Mouse (Mus musculus) MEL (cell line): ENCODE measurements around the gene Sema5a.

Experiments
- CTCF ChIP-seq, 3 experiments: IDR thresholded peaks in 2 of 3; conservative IDR thresholded peaks in 1 of 3; 2 replicates each; pipeline ENCODE4 v1.5.1; 2011 to 2012; ENCODE audit warnings: low read length in 3 of 3, low read depth in 2 of 3, mild to moderate bottlenecking in 2 of 3, improper control_type of control experiment in 1 of 3, inconsistent platforms in 1 of 3, mixed read lengths in 1 of 3, moderate library complexity in 1 of 3; ENCODE audit not compliant: control insufficient read depth in 1 of 3, insufficient read depth in 1 of 3, poor library complexity in 1 of 3, severe bottlenecking in 1 of 3
- ELF1 ChIP-seq: IDR thresholded peaks from 2 replicates; pipeline ENCODE4 v1.6.1; 2014; ENCODE audit warnings: low read depth, mild to moderate bottlenecking, inconsistent platforms, low read length, improper control_type of control experiment, moderate library complexity
- EP300 ChIP-seq, 2 experiments: IDR thresholded peaks; 2 replicates each; pipeline ENCODE4 v1.6.1; 2011; ENCODE audit warnings: improper control_type of control experiment in 2 of 2, low read length in 2 of 2, low read depth in 1 of 2, mild to moderate bottlenecking in 1 of 2
- HCFC1 ChIP-seq: IDR thresholded peaks from 2 replicates; pipeline ENCODE4 v1.6.1; 2012; ENCODE audit warnings: low read depth, mild to moderate bottlenecking, inconsistent platforms, low read length, improper control_type of control experiment, moderate library complexity
- JUND ChIP-seq: IDR thresholded peaks from 2 replicates; pipeline ENCODE4 v1.6.1; 2011; ENCODE audit warnings: low read depth, mild to moderate bottlenecking, improper control_type of control experiment, low read length
- MAFK ChIP-seq: IDR thresholded peaks from 2 replicates; pipeline ENCODE4 v1.6.1; 2011; ENCODE audit warnings: low read depth, mild to moderate bottlenecking, low read length, improper control_type of control experiment, borderline replicate concordance
- MEF2A ChIP-seq: IDR thresholded peaks from 2 replicates; pipeline ENCODE4 v1.6.1; 2014; ENCODE audit warnings: low read depth, mild to moderate bottlenecking, inconsistent platforms, low read length, improper control_type of control experiment; ENCODE audit not compliant: poor library complexity, insufficient replicate concordance, severe bottlenecking; ENCODE audit errors: extremely low read depth
- NELFE ChIP-seq: IDR thresholded peaks from 2 replicates; pipeline ENCODE4 v1.6.1; 2011; ENCODE audit warnings: low read depth, low read length, improper control_type of control experiment
- NRF1 ChIP-seq: IDR thresholded peaks from 2 replicates; pipeline ENCODE4 v1.6.1; 2014; ENCODE audit warnings: low read depth, mild to moderate bottlenecking, inconsistent platforms, low read length, improper control_type of control experiment, moderate library complexity; ENCODE audit not compliant: poor library complexity, insufficient read depth, severe bottlenecking
- POLR2A ChIP-seq, 2 experiments: IDR thresholded peaks; 2 replicates each; pipeline ENCODE4 v1.6.1; 2011 to 2012; ENCODE audit warnings: low read length in 2 of 2, mild to moderate bottlenecking in 2 of 2, control low read depth in 1 of 2, improper control_type of control experiment in 1 of 2, low read depth in 1 of 2, moderate library complexity in 1 of 2; ENCODE audit not compliant: control insufficient read depth in 1 of 2, insufficient read depth in 1 of 2, poor library complexity in 1 of 2
- RAD21 ChIP-seq: IDR thresholded peaks from 2 replicates; pipeline ENCODE4 v1.6.1; 2011; ENCODE audit warnings: mild to moderate bottlenecking, low read depth, low read length, improper control_type of control experiment
- SIN3A ChIP-seq: IDR thresholded peaks from 2 replicates; pipeline ENCODE4 v1.6.1; 2012; ENCODE audit warnings: low read length, improper control_type of control experiment, inconsistent platforms
- ZMIZ1 ChIP-seq: IDR thresholded peaks from 2 replicates; pipeline ENCODE4 v1.6.1; 2012; ENCODE audit warnings: low read depth, mild to moderate bottlenecking, inconsistent platforms, low read length, improper control_type of control experiment, moderate library complexity

DNA sequence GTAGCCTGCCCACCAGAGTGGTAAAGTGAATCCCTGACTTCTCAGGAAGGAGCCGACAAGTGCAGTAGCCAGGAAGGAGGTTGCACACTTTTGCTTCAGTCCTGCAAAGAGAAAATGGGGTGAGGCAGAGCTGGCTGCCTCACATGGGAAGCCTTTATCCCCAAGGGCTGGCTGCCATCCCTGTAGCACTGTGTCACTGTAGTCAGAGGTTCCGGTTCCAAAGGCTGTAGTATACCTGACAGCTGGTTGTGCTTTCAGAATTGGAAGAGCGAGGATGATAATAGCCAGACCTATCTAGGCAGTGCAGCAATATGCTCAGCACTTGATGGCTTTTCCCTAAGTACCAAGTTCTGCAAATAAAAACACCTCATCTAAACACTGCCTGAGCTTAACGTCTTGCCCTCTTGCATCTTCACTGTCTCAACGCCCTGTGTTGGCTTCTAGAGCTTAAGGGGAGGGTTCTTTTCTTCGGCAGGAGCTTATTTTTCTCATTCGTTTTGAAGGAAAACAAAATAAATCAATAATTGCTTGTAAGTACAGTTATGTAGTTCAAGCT, 20.3 kb downstream of the Sema5a start:
- no peak for TF ChIP-seq ZMIZ1
- no peak for TF ChIP-seq MEF2A
- no peak for TF ChIP-seq CTCF (IDR thresholded peaks at IDR 0.05 in 2 of 3, conservative IDR thresholded peaks at IDR 0.05 in 1 of 3; ENCODE audit: control insufficient read depth in 1 of 3, insufficient read depth in 1 of 3, low read depth in 2 of 3, low read length in 3 of 3, poor library complexity in 1 of 3, severe bottlenecking in 1 of 3)
- TF ChIP-seq JUND = no peak
- no peak for TF ChIP-seq POLR2A (IDR thresholded peaks at IDR 0.05; ENCODE audit: control insufficient read depth in 1 of 2, insufficient read depth in 1 of 2, low read depth in 1 of 2, low read length in 2 of 2, poor library complexity in 1 of 2)
- no peak for TF ChIP-seq NRF1
- no peak for TF ChIP-seq EP300 (IDR thresholded peaks at IDR 0.05; ENCODE audit: low read depth in 1 of 2, low read length in 2 of 2)
- TF ChIP-seq ELF1 = no peak
- no peak for TF ChIP-seq NELFE
- no peak for TF ChIP-seq MAFK
- no peak for TF ChIP-seq HCFC1
- TF ChIP-seq RAD21 = no peak
- TF ChIP-seq SIN3A = no peak
